Mouse (Mus musculus) lung, postnatal 0 days (tissue): ENCODE measurements around the gene Mup6.
"Not testable (repeated sequence)": the region's sequence is repeated elsewhere in the genome, so short reads cannot be mapped to it uniquely, and the experiment has no call there.

Experiments
- CTCF ChIP-seq: IDR thresholded peaks from 2 replicates; pipeline ENCODE4 v1.5.1; 2016; ENCODE audit warnings: antibody characterized with exemption, mild to moderate bottlenecking
- EP300 ChIP-seq: IDR thresholded peaks from 2 replicates; pipeline ENCODE4 v1.6.1; 2016; ENCODE audit warnings: antibody characterized with exemption, mild to moderate bottlenecking, control low read depth

GRCm38 (mm10) chr4:60020141-60020540, 56.0 kb downstream of the Mup6 start:
- TF ChIP-seq CTCF, EP300: not testable (repeated sequence)
